In genomic region chr11:117993190-117994175, GRCm38 (mm10) we compare ENCODE assay signal across 8 mouse cellular contexts. TPM values are rescaled to one million over a fixed set of nuclear protein-coding genes. Genes with fewer than 3 reads are reported as not detected.
DNase-seq lines count a peak whose midpoint lies in the region; ATAC-seq and TF ChIP-seq lines count a peak whose summit lies in the region.

No protein-coding gene starts in this region.

- H3K9me3 ChIP-seq in kidney, postnatal 0 days (replicated peaks; ENCODE audit: low read length): no peaks in the 10 kb centered on the region

- WGBS in liver, adult 2 months: 68% methylated on average over 14 of the region's 14 CpGs
- 64% methylated on average over 14 of the region's 14 CpGs for WGBS in kidney, postnatal 0 days
- 53% methylated on average over 14 of the region's 14 CpGs for WGBS in small intestine, adult 2 months

- ATAC-seq in kidney, postnatal 0 days (replicated peaks; ENCODE audit: low FRiP score, low read depth): no peak

- peaks cover 19% of the 10 kb centered on the region for H3K4me1 ChIP-seq in liver, adult 2 months (ENCODE audit: control insufficient read depth, insufficient read depth, low read length)
- peaks cover 33% of the 10 kb centered on the region; the same call in 1 of the 2 replicates for H3K4me1 ChIP-seq in kidney, postnatal 0 days (replicated peaks; ENCODE audit: insufficient read depth, low read length)
- H3K4me1 ChIP-seq in small intestine, adult 2 months (ENCODE audit: control insufficient read depth, insufficient read depth, insufficient read length, low read length): peaks cover 60% of the 10 kb centered on the region

- H3K4me2 ChIP-seq in kidney, postnatal 0 days (ENCODE audit: low read length): 0 out of 2 replicates have a peak overlapping the region, but pooled peaks have one; percentile 7

- no peak for DNase-seq in gastrocnemius, adult 2 months
- no peak for DNase-seq in gastrocnemius, postnatal 4 days (ENCODE audit: low spot score in 2 of 2)
- peak; percentile 60 for DNase-seq in liver, adult 2 months (ENCODE audit: extremely low read depth, low read depth, low spot score)
- DNase-seq in liver: no peak
- DNase-seq in kidney, postnatal 0 days (ENCODE audit: low spot score): no peak
- no peak for DNase-seq in left cerebral cortex, postnatal 4 days
- DNase-seq in cerebellum, adult 11-12 months: no peak

- peaks cover 64% of the 10 kb centered on the region for H3K79me2 ChIP-seq in liver, adult 2 months (ENCODE audit: control insufficient read depth, insufficient read depth, low read length)

- H3K9ac ChIP-seq in liver, adult 2 months (ENCODE audit: low read depth, low read length): no peak overlapping the region
- peak overlapping the region; percentile 51; the same call in 1 of the 2 replicates for H3K9ac ChIP-seq in kidney, postnatal 0 days (ENCODE audit: low read depth, low read length)

- H3K27ac ChIP-seq in gastrocnemius, adult 2 months: peak overlapping the region; percentile 78
- no peak overlapping the region for H3K27ac ChIP-seq in liver, adult 2 months (replicated peaks; ENCODE audit: insufficient read depth, low read depth, low read length)
- peak overlapping the region; percentile 70 for H3K27ac ChIP-seq in kidney, postnatal 0 days
- peak overlapping the region; percentile 31 for H3K27ac ChIP-seq in small intestine, adult 2 months (ENCODE audit: insufficient read depth, low read depth, low read length)

- intact Hi-C loops in gastrocnemius, adult 2 months (cut with DNase I): no loop called here
- intact Hi-C loops in left cerebral cortex, postnatal 4 days (cut with DNase I): loop anchor here (10.0 kb wide), 1 partner anchor 119 kb away; the partner anchor contains the start of gene Tha1

- no peak for TF ChIP-seq CTCF in gastrocnemius, adult 2 months (IDR thresholded peaks at IDR 0.05)
- no peak for TF ChIP-seq CTCF in liver, adult 2 months (IDR thresholded peaks at IDR 0.05; ENCODE audit: low read depth, low read length)
- TF ChIP-seq CTCF in kidney, postnatal 0 days (IDR thresholded peaks at IDR 0.05; ENCODE audit: low read depth): no peak
- no peak for TF ChIP-seq CTCF in small intestine, adult 2 months (IDR thresholded peaks at IDR 0.05; ENCODE audit: extremely low read depth, insufficient read length, insufficient replicate concordance, low read depth, low read length)

- no peaks in the 10 kb centered on the region for H3K36me3 ChIP-seq in liver, adult 2 months (ENCODE audit: control insufficient read depth, insufficient read depth, low read length)
- no peaks in the 10 kb centered on the region; the same call in 1 of the 2 replicates for H3K36me3 ChIP-seq in kidney, postnatal 0 days (ENCODE audit: insufficient read depth, low read length)
- H3K36me3 ChIP-seq in small intestine, adult 2 months (ENCODE audit: control insufficient read depth, insufficient read depth, low read length): peaks cover 1% of the 10 kb centered on the region; the same call in 1 of the 2 replicates

- no peak overlapping the region for H3K4me3 ChIP-seq in gastrocnemius, adult 2 months
- no peak overlapping the region for H3K4me3 ChIP-seq in liver, adult 2 months (ENCODE audit: insufficient read depth, low read depth, low read length)
- H3K4me3 ChIP-seq in kidney, postnatal 0 days (replicated peaks; ENCODE audit: low read depth, low read length): no peak overlapping the region
- no peak overlapping the region for H3K4me3 ChIP-seq in small intestine, adult 2 months (ENCODE audit: low read depth, low read length)

- TF ChIP-seq POLR2A in liver, adult 2 months (IDR thresholded peaks at IDR 0.05; ENCODE audit: extremely low read depth, insufficient read depth, low read length): no peak
- no peak for TF ChIP-seq POLR2A in small intestine, adult 2 months (IDR thresholded peaks at IDR 0.05; ENCODE audit: low read depth, low read length)

- H3K27me3 ChIP-seq in liver, adult 2 months (ENCODE audit: control insufficient read depth, insufficient read depth, low read length): no peaks in the 10 kb centered on the region
- no peaks in the 10 kb centered on the region for H3K27me3 ChIP-seq in kidney, postnatal 0 days (ENCODE audit: insufficient read depth, low read length)
- no peaks in the 10 kb centered on the region for H3K27me3 ChIP-seq in small intestine, adult 2 months (ENCODE audit: control insufficient read depth, insufficient read depth, low read length)

RNA-seq across cellular contexts. Expression of gene Pgs1, which starts 7.4 kb away (rescaled TPM):
- 10 to 100 TPM; 17.2 to 18.0 TPM for total RNA-seq in gastrocnemius, adult 2 months (2021)
- 10 to 100 TPM; 21.6 to 24.6 TPM for total RNA-seq in gastrocnemius, postnatal 4 days (2021)
- 4.7 and 5.0 TPM in 2 replicates for total RNA-seq in liver, adult 2 months (2014; rRNA removed)
- 17.8 and 22.1 TPM in 2 replicates for polyA plus RNA-seq in liver, adult 2 months (2012; rRNA removed)
- polyA plus RNA-seq in kidney, postnatal 0 days (2015; fragmentation: Nextera tagmentation; extraction: Ambion mirVana): 29.6 and 32.0 TPM in 2 replicates
- 19.8 and 35.0 TPM in 2 replicates for polyA plus RNA-seq in small intestine, adult 2 months (2012; rRNA removed)
- total RNA-seq in left cerebral cortex, postnatal 4 days (2021): 10 to 100 TPM; 56.9 to 58.6 TPM

RNA-seq across cellular contexts. Expression of gene Socs3, which starts 23.6 kb away (rescaled TPM):
- total RNA-seq in gastrocnemius, adult 2 months (2021): 10 to 100 TPM in 1 of 2 experiments, 1 to 10 TPM in 1; 1.7 to 10.1 TPM
- total RNA-seq in gastrocnemius, postnatal 4 days (2021): 10 to 100 TPM; 14.0 to 14.8 TPM
- total RNA-seq in liver, adult 2 months (2014; rRNA removed): 2.0 and 2.4 TPM in 2 replicates
- 4.0 and 7.5 TPM in 2 replicates for polyA plus RNA-seq in liver, adult 2 months (2012; rRNA removed)
- polyA plus RNA-seq in kidney, postnatal 0 days (2015; fragmentation: Nextera tagmentation; extraction: Ambion mirVana): 11.7 and 14.4 TPM in 2 replicates
- 27.2 and 47.2 TPM in 2 replicates for polyA plus RNA-seq in small intestine, adult 2 months (2012; rRNA removed)
- total RNA-seq in left cerebral cortex, postnatal 4 days (2021): 1 to 10 TPM; 3.8 to 4.1 TPM
